In the genomic region with DNA sequence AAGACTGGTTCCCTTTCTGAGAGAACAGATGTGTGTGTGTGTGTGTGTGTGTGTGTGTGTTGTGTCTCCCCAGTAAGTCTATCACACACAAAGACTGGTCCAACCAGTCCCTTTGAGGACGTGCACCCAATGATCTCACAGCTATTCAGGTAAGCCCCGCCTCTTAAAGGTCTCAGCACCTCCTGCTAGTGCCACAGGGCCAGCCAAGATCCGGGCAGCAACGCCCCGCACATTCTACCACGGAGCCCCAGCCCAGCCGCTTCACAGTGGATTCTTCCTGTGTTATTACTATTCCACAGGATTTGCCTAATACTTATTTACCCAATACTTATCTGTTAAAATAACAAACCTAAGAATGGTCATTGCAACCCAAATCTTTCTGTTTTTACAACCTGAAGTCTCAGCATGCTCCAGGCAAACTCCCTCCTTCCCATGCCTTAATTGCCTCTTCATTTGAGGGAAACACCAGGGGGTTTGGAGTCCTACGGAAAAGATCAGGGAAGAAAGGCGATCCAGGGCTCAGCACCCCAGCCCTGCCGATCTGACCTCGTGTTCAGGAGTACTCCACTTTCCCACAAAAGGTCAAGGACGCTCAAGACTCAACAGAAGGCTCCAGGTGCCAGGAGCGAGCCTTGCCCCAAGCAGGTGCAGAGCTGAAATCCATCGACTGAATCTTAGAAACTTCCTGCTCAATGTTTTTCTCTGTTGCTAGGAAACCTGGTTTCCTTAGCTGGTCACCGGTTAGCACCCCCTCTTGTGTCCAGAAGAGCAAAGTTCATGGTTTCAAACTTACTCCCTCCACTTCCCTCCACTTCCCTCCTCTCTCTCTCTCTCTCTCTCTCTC, we compare ENCODE assay signal across 8 mouse cellular contexts. TPM values are rescaled to one million over a fixed set of nuclear protein-coding genes. Genes with fewer than 3 reads are reported as not detected.
DNase-seq lines count a peak whose midpoint lies in the region; ATAC-seq and TF ChIP-seq lines count a peak whose summit lies in the region.

No protein-coding gene starts in this region.

- peak overlapping the region; percentile 27 for H3K4me2 ChIP-seq in embryonic facial prominence, embryonic 11.5 days (ENCODE audit: low read depth, low read length)
- H3K4me2 ChIP-seq in lung, postnatal 0 days (replicated peaks; ENCODE audit: low read depth, low read length), result peak overlapping the region; percentile 51

- DNase-seq in layer of hippocampus, adult 11-12 months (ENCODE audit: low spot score), result peak; percentile 14
- DNase-seq in layer of hippocampus, adult 9-10 months (ENCODE audit: low spot score), result no peak
- DNase-seq in embryonic facial prominence, embryonic 11.5 days (ENCODE audit: low spot score), result peak; percentile 76
- peak; percentile 91 for DNase-seq in heart, embryonic 10.5 days (ENCODE audit: low spot score)
- peak; percentile 74 to 83 for DNase-seq in kidney, adult 8-10 months
- DNase-seq in lung, postnatal 0 days (ENCODE audit: low spot score), result peak; percentile 95
- peak; percentile 31 for DNase-seq in ovary, postnatal 36 days (ENCODE audit: low spot score)
- DNase-seq in right cerebral cortex, postnatal 14 days, result no peak

- no peaks in the 10 kb centered on the region; the same call in 1 of the 2 replicates for H3K4me1 ChIP-seq in embryonic facial prominence, embryonic 11.5 days (ENCODE audit: control insufficient read depth, insufficient read depth, low read length)
- peaks cover 32% of the 10 kb centered on the region for H3K4me1 ChIP-seq in heart, embryonic 10.5 days
- H3K4me1 ChIP-seq in lung, postnatal 0 days (ENCODE audit: insufficient read depth, low read depth, low read length), result no peaks in the 10 kb centered on the region

- peak overlapping the region; percentile 13; the same call in 1 of the 2 replicates for H3K9ac ChIP-seq in embryonic facial prominence, embryonic 11.5 days (replicated peaks; ENCODE audit: low read length)
- no peak overlapping the region; the same call in 1 of the 2 replicates for H3K9ac ChIP-seq in lung, postnatal 0 days (replicated peaks; ENCODE audit: low read depth)

- 2% methylated on average over 15 of the region's 15 CpGs for WGBS in embryonic facial prominence, embryonic 11.5 days
- 1% methylated on average over 15 of the region's 15 CpGs for WGBS in heart, embryonic 10.5 days
- 2% methylated on average over 15 of the region's 15 CpGs for WGBS in lung, postnatal 0 days

- no peaks in the 10 kb centered on the region for H3K9me3 ChIP-seq in embryonic facial prominence, embryonic 11.5 days (replicated peaks; ENCODE audit: control insufficient read depth, low read length)
- H3K9me3 ChIP-seq in heart, embryonic 10.5 days, result no peaks in the 10 kb centered on the region
- H3K9me3 ChIP-seq in lung, postnatal 0 days (ENCODE audit: low read length), result no peaks in the 10 kb centered on the region

- peak; percentile 63 for TF ChIP-seq CTCF in lung, postnatal 0 days (IDR thresholded peaks at IDR 0.05)

- peak; percentile 86 for ATAC-seq in embryonic facial prominence, embryonic 11.5 days (replicated peaks; ENCODE audit: insufficient number of reproducible peaks, low FRiP score, low TSS enrichment, low read depth)
- peak; percentile 96 for ATAC-seq in lung, postnatal 0 days

- TF ChIP-seq EP300 in lung, postnatal 0 days (IDR thresholded peaks at IDR 0.05), result no peak; the same call in 1 of the 2 replicates

- no peak overlapping the region for H3K27ac ChIP-seq in embryonic facial prominence, embryonic 11.5 days (replicated peaks; ENCODE audit: low read depth, low read length)
- H3K27ac ChIP-seq in heart, embryonic 10.5 days, result peak overlapping the region; percentile 79
- peak overlapping the region; percentile 84 for H3K27ac ChIP-seq in lung, postnatal 0 days (ENCODE audit: low read length)

- peak overlapping the region; percentile 8; the same call in 1 of the 2 replicates for H3K4me3 ChIP-seq in embryonic facial prominence, embryonic 11.5 days (ENCODE audit: low read depth, low read length)
- peak overlapping the region; percentile 58 for H3K4me3 ChIP-seq in heart, embryonic 10.5 days
- H3K4me3 ChIP-seq in lung, postnatal 0 days (ENCODE audit: low read depth, low read length), result peak overlapping the region; percentile 17; the same call in 1 of the 2 replicates

- H3K27me3 ChIP-seq in embryonic facial prominence, embryonic 11.5 days (ENCODE audit: control insufficient read depth, insufficient read depth, low read length), result no peaks in the 10 kb centered on the region
- H3K27me3 ChIP-seq in heart, embryonic 10.5 days (ENCODE audit: insufficient read depth, poor library complexity, severe bottlenecking), result no peaks in the 10 kb centered on the region
- no peaks in the 10 kb centered on the region for H3K27me3 ChIP-seq in lung, postnatal 0 days (replicated peaks; ENCODE audit: insufficient read depth, low read length)

- no peaks in the 10 kb centered on the region for H3K36me3 ChIP-seq in embryonic facial prominence, embryonic 11.5 days (replicated peaks; ENCODE audit: control insufficient read depth, insufficient read depth, low read depth, low read length)
- H3K36me3 ChIP-seq in heart, embryonic 10.5 days, result no peaks in the 10 kb centered on the region
- no peaks in the 10 kb centered on the region for H3K36me3 ChIP-seq in lung, postnatal 0 days (ENCODE audit: insufficient read depth, low read length)

RNA-seq across cellular contexts. Expression of gene Raf1, which starts 41.5 kb away (rescaled TPM):
- 124 and 131 TPM in 2 replicates for polyA plus RNA-seq in embryonic facial prominence, embryonic 11.5 days (2014; fragmentation: Nextera tagmentation; extraction: Ambion mirVana)
- 94.0 and 101 TPM in 2 replicates for polyA plus RNA-seq in heart, embryonic 10.5 days (2016; fragmentation: Nextera tagmentation; extraction: Ambion mirVana)
- 58.9 and 60.6 TPM in 2 replicates for polyA plus RNA-seq in lung, postnatal 0 days (2015; fragmentation: Nextera tagmentation; extraction: Ambion mirVana)

RNA-seq across cellular contexts. Expression of gene Tmem40, which starts 44.3 kb away (rescaled TPM):
- 2.0 and 3.3 TPM in 2 replicates for polyA plus RNA-seq in embryonic facial prominence, embryonic 11.5 days (2014; fragmentation: Nextera tagmentation; extraction: Ambion mirVana)
- polyA plus RNA-seq in heart, embryonic 10.5 days (2016; fragmentation: Nextera tagmentation; extraction: Ambion mirVana), result 2.8 and 3.3 TPM in 2 replicates
- 4.9 and 5.5 TPM in 2 replicates for polyA plus RNA-seq in lung, postnatal 0 days (2015; fragmentation: Nextera tagmentation; extraction: Ambion mirVana)

RNA-seq across cellular contexts. Expression of gene Cand2, which starts 56.4 kb away (rescaled TPM):
- polyA plus RNA-seq in embryonic facial prominence, embryonic 11.5 days (2014; fragmentation: Nextera tagmentation; extraction: Ambion mirVana), result 36.2 and 39.1 TPM in 2 replicates
- 60.0 and 73.9 TPM in 2 replicates for polyA plus RNA-seq in heart, embryonic 10.5 days (2016; fragmentation: Nextera tagmentation; extraction: Ambion mirVana)
- 2.5 and 3.0 TPM in 2 replicates for polyA plus RNA-seq in lung, postnatal 0 days (2015; fragmentation: Nextera tagmentation; extraction: Ambion mirVana)

Comparison
In these comparisons a context has a peak if more than half of its experiments do, and no peak if none do; other contexts are left out.
1. DNase-seq: peak in layer of hippocampus, adult 11-12 months (single experiment), embryonic facial prominence, embryonic 11.5 days (single experiment), heart, embryonic 10.5 days (single experiment), kidney, adult 8-10 months (2 of 2), lung, postnatal 0 days (single experiment) and ovary, postnatal 36 days (single experiment); none in layer of hippocampus, adult 9-10 months (single experiment) and right cerebral cortex, postnatal 14 days (single experiment).
2. H3K4me3 ChIP-seq: peak in every context shown above with its lines; median percentile 58 in heart, embryonic 10.5 days; 17 in lung, postnatal 0 days; 8 in embryonic facial prominence, embryonic 11.5 days.